Mouse (Mus musculus) ES-E14 (cell line): ENCODE results near the gene Ralgps1.

ENCODE experiments used
- CHD2 ChIP-seq: IDR thresholded peaks from 2 replicates; pipeline ENCODE4 v1.6.1; 2014; ENCODE audit warnings: mild to moderate bottlenecking, low read depth, low read length, inconsistent platforms
- HCFC1 ChIP-seq: IDR thresholded peaks from 2 replicates; pipeline ENCODE4 v1.6.1; 2012; ENCODE audit warnings: low read length, inconsistent platforms, borderline replicate concordance; ENCODE audit not compliant: insufficient read depth
- MAFK ChIP-seq: IDR thresholded peaks from 2 replicates; pipeline ENCODE4 v1.6.1; 2014; ENCODE audit warnings: mild to moderate bottlenecking, low read depth, low read length, inconsistent platforms; ENCODE audit not compliant: insufficient read depth
- ZC3H11A ChIP-seq: IDR thresholded peaks from 2 replicates; pipeline ENCODE4 v1.6.1; 2012; ENCODE audit warnings: low read depth, mild to moderate bottlenecking, inconsistent platforms, low read length, borderline replicate concordance
- ZNF384 ChIP-seq: IDR thresholded peaks from 2 replicates; pipeline ENCODE4 v1.6.1; 2012; ENCODE audit warnings: low read depth, low read length, inconsistent platforms

GRCm38 (mm10) chr2:33228077-33228476 lies 143.2 kb downstream of the Ralgps1 start:
- TF ChIP-seq HCFC1 (no peak), MAFK (no peak), ZC3H11A (no peak), CHD2 (no peak), ZNF384 (no peak)
